Mouse (Mus musculus) R1 (cell line): Measurements from ENCODE around the gene Tns1.
A peak's percentile ranks its signal among the peaks of the same experiment; 100 is the strongest.

Source experiments
- DNase-seq: peaks from one replicate; pipeline ENCODE4 v3.0.0-alpha.2; 2018; ENCODE audit warnings: low read depth, low spot score

The Tns1 gene

GRCm38 (mm10) chr1:73935442-73936080 lies 188.7 kb downstream of the Tns1 start:
- no peak for DNase-seq

- no peak for DNase-seq
Measured at GRCm38 (mm10) chr1:73933146-73933490, 191.1 kb downstream of the Tns1 start.

- peak; percentile 65 for DNase-seq
Measured at GRCm38 (mm10) chr1:73932421-73933145, 191.7 kb downstream of the Tns1 start.

- DNase-seq: no peak
Measured at GRCm38 (mm10) chr1:73931851-73932250, 192.4 kb downstream of the Tns1 start.

- DNase-seq: no peak
Measured at GRCm38 (mm10) chr1:73930411-73931134, 193.7 kb downstream of the Tns1 start.

DNA sequence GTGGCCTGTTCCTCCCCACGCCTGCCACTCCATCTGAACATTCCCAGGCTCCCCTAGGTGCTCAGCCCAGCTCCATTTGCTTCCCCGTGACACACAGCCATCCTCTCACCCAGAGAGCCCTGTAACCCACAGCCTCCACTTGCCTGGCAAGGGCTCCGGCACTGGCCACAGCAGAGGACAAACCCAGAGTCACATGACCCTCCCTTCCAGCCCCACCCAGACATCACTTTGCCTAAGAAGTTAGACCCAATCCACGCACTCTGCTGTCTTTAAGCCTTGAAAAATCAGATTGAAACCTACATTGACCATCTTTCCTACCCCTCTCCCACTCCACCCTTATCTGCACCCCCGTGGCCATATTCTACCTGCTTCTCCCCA lies 194.3 kb downstream of the Tns1 start:
- DNase-seq: no peak

GRCm38 (mm10) chr1:73929211-73929951 lies 194.9 kb downstream of the Tns1 start:
- DNase-seq: no peak

- no peak for DNase-seq
Measured at GRCm38 (mm10) chr1:73928385-73928784, 195.9 kb downstream of the Tns1 start.

DNA sequence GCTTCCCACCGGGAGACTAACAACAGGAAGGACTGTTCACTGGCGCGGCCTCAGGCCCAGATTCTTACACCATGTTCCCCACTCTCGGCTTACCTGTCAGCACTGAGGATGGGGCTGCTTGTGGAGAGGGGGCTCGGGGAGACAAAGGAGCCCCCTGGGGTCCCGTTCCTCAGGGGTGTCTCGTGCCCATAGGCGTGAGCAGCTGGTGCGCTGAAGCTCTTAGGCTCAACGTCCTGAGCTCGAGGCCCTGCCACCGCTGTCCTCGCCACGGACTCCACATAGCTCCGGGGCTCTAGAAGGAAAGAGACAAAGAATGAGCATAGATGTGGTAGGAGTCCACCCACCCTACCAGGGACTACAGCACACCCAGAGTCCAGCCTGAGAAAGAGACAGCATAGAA lies 196.4 kb downstream of the Tns1 start:
- DNase-seq: no peak

DNA sequence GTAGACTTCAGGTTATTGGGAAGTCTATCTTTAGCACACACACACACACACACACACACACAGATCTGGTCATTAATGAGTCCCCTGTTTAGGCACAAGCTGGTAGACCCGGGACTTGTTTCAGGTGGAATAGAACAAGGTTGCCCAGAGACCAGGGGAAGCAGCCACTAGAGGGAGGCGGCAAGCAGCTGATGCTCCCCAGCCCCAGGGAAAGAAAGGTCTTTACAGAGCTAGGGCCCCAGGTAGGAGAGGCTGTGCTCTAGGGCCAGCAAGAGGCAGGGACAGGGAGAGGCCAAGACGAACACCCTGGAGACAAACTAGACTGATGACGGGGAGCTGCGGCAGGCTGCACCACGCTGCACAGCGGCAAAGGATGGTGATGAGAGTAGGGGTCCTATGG lies 198.0 kb downstream of the Tns1 start:
- DNase-seq: no peak

DNA sequence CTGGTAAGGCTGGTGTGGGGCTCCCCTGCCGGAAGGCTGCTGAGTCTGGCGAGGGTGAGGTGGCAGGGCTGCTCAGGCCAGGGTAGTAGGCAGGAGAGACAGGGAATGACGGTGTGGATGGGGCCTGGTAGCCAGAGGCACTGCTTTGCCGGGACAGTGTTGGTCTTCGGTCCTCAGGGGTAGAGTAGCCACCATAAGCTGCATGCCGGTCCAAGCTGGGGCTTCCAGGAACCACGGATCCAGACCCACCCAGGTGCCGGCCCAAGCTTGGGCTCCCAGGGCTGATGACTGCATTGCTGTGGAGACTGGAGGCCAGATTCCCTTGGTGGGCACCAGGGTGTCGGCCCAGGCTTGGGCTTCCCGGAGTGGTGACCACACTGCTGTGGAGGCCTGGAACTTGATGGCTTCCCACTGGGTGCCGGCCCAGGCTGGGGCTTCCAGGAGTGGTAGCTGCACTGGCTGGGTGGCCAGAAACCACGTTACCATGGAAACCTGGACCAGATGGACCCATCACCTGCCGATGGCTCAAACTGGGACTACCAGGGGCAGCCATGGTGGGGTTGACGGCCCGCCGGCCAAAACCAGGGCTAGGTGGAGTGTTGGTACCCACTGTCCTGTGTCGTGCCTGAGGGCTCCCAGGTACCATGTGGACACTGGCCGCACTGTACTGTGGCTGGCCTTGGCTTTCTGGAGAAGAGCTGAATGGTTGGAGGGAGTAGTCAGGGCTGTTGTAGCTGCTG lies 199.2 kb downstream of the Tns1 start:
- DNase-seq: no peak

DNA sequence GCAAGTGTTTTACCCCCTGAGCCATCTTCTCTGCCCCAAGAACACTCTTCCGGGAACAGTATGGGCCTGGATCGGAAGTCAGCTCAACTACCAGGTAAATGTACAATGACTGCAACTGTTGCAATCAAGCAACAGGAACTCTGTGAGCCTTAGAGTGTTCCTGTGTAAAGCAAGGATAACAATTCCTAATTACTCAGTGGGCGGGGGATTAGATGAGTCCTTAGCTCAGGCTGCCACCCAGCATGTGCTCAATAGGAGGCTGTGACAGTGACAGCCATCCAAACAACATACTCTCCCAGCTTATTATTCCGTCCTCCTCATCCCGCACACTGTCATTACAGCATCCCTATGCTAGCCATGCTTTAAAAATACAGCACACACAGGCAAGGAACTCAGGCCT lies 200.0 kb downstream of the Tns1 start:
- DNase-seq: no peak

DNA sequence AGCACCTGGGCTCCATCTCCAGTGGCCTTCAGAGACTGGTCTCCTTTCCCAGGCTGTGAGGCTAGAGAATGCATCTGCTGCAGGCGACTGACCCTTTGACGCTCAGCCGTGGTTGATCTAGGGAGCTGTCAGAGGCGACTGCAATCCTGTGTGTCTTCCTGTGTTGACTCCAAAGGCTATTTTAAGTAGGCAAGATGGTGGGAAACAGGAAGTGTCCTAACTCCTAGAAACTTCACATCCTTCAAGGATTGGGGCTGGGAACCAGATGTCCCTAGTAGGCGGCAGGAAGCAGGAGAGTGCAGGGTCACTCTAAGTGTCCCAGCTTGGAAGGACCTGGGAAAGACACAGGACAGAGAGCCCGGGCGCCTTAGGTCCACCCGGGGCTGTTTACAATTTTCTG lies 201.1 kb downstream of the Tns1 start:
- no peak for DNase-seq

GRCm38 (mm10) chr1:73920701-73921100 lies 203.5 kb downstream of the Tns1 start:
- DNase-seq: no peak

DNA sequence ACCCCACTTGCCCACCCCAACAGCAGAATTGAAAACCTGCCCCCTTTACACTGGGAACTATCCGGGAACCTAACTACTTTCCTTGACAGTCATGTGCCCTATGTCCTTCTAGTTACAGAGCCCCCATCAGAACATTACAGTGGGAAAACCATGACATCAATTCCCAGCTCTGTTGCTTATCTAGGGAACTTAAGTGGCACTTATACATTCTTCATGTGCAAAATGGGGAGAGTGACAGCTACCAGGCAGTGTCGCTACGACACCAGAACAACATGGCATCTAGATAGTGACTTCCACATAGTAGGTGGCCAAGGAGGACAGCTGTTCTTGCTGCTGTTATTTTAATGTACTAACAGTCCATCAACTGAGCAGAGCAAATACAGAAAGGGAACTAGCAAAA lies 204.3 kb downstream of the Tns1 start:
- DNase-seq: no peak

DNA sequence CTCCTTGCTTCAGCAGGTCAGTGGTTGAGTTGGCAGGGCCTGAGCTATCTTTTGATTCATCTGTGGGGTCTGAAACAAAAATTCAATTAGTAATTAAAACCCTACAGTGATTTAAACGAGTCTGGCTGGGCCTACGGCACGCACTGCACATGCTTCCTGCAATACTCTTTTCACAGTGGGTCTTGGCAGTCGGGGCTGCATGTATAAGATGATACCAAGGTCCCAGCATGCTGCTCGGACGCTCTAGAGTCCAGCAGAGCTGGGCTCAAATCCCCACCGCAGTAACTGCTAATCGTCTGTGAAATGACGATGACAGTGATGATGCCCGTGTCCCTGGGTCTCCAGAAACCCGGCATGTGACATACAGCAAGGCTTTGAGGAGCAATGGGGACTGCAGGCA lies 206.2 kb downstream of the Tns1 start:
- no peak for DNase-seq

- DNase-seq: no peak
Measured at GRCm38 (mm10) chr1:73916298-73916697, 208.0 kb downstream of the Tns1 start.

GRCm38 (mm10) chr1:73915218-73916070 lies 208.8 kb downstream of the Tns1 start:
- no peak for DNase-seq

DNA sequence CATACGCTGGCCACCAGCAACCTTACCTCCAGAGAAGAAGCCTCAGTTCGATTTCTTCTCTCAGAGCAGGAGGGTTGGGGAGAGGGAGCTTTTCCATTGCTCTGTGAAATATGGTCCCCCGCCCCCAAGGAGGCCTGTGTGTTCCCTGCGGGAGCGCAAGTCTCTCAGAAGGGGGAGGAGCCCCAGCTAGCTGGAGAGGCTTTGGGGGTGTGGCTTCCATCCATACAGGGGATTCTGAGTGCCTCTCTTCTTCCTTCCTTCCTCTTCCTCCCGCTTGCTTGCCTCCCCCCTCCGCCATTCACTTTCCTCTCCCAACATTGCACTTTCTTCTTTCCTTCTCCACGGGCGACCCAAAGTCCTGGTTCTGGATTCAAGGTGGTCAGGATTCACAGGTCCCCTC lies 210.2 kb downstream of the Tns1 start:
- DNase-seq: peak; percentile 70
